9 mouse cellular contexts compared by ENCODE assay signal in the genomic region with DNA sequence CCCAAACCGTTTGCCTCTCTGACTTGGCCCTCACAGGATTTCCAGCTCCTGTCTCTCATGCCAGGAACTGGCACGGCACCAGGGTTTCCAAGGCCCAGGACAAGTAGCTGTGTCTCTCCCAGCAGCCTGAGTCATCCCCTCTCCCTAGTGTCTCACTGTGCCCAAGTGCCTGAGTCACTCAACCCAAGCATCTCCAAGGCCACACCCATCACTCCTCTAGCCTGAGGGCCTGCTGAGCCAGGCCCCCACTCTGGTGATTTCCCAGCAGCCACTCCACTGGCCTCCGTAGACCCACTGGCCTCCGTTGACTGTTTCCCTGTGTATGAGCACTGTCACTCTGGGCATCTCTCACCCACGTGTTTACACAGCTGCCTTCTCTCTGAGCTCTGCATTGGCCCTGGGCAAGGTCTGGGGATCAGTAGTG. TPM values are rescaled to one million over a fixed set of nuclear protein-coding genes. Genes with fewer than 3 reads are reported as not detected.
DNase-seq lines count a peak whose midpoint lies in the region; ATAC-seq lines count a peak whose summit lies in the region.
"Had no signal": no experiment of that assay in that cellular context is flagged by ENCODE, and none has a peak within 500 bp of the region (broad histone marks: within the 10 kb centered on the region; RNA-seq: fewer than 3 reads in every experiment).

No protein-coding gene starts in this region.

- H3K36me3 ChIP-seq in embryonic facial prominence, embryonic 12.5 days: no peaks in the 10 kb centered on the region
- no peaks in the 10 kb centered on the region for H3K36me3 ChIP-seq in heart, embryonic 15.5 days
- H3K36me3 ChIP-seq in midbrain, embryonic 11.5 days (ENCODE audit: control insufficient read depth, insufficient read depth, low read length): no peaks in the 10 kb centered on the region

- H3K9ac ChIP-seq in embryonic facial prominence, embryonic 12.5 days: no peak overlapping the region
- H3K9ac ChIP-seq in heart, embryonic 15.5 days: no peak overlapping the region
- no peak overlapping the region for H3K9ac ChIP-seq in midbrain, embryonic 11.5 days (ENCODE audit: low read length)

- peaks cover 12% of the 10 kb centered on the region; the same call in 1 of the 2 replicates for H3K4me1 ChIP-seq in embryonic facial prominence, embryonic 12.5 days
- peaks cover 24% of the 10 kb centered on the region for H3K4me1 ChIP-seq in heart, embryonic 15.5 days (replicated peaks)
- H3K4me1 ChIP-seq in midbrain, embryonic 11.5 days (ENCODE audit: control insufficient read depth, insufficient read depth, low read length): peaks cover 12% of the 10 kb centered on the region

- WGBS in embryonic facial prominence, embryonic 12.5 days: 36% methylated on average over 5 of the region's 5 CpGs
- WGBS in heart, embryonic 15.5 days: 47% methylated on average over 5 of the region's 5 CpGs
- 56% methylated on average over 5 of the region's 5 CpGs for WGBS in midbrain, embryonic 11.5 days

- H3K27me3 ChIP-seq in embryonic facial prominence, embryonic 12.5 days: no peaks in the 10 kb centered on the region
- H3K27me3 ChIP-seq in heart, embryonic 15.5 days: no peaks in the 10 kb centered on the region
- H3K27me3 ChIP-seq in midbrain, embryonic 11.5 days (ENCODE audit: control insufficient read depth, insufficient read depth, low read length): peaks cover 4% of the 10 kb centered on the region

- no peak overlapping the region for H3K4me2 ChIP-seq in embryonic facial prominence, embryonic 12.5 days (replicated peaks)
- no peak overlapping the region for H3K4me2 ChIP-seq in heart, embryonic 15.5 days
- H3K4me2 ChIP-seq in midbrain, embryonic 11.5 days: no peak overlapping the region

- H3K4me3 ChIP-seq in embryonic facial prominence, embryonic 12.5 days: no peak overlapping the region
- H3K4me3 ChIP-seq in heart, embryonic 15.5 days: no peak overlapping the region
- no peak overlapping the region for H3K4me3 ChIP-seq in midbrain, embryonic 11.5 days (ENCODE audit: low read depth, low read length)
- H3K4me3 ChIP-seq: layer of hippocampus, adult 2 months had no signal

- peak; percentile 63; the same call in 1 of the 2 replicates for ATAC-seq in embryonic facial prominence, embryonic 12.5 days (ENCODE audit: insufficient number of reproducible peaks, insufficient read depth, low FRiP score, low TSS enrichment)
- ATAC-seq in heart, embryonic 15.5 days (replicated peaks; ENCODE audit: insufficient number of reproducible peaks, insufficient read depth, low FRiP score, low read depth): peak; percentile 43
- ATAC-seq in midbrain, embryonic 11.5 days (ENCODE audit: low FRiP score): peak; percentile 43
- ATAC-seq in inflammation-experienced regulatory T-cells, adult 6 months: no peak

- peak; percentile 90 for DNase-seq in 3134 (ENCODE audit: extremely low read depth, insufficient read length, low spot score)
- peak; percentile 97 for DNase-seq in adrenal gland, adult (ENCODE audit: inconsistent age in 2 of 2, low spot score in 1 of 2)
- DNase-seq in layer of hippocampus, adult 9-11 months: peak; percentile 78
- no peak for DNase-seq in midbrain, embryonic 11.5 days (ENCODE audit: low spot score, missing footprints)
- peak; percentile 42 for DNase-seq in testis, postnatal 14 days (ENCODE audit: low spot score)

- no peaks in the 10 kb centered on the region for H3K9me3 ChIP-seq in embryonic facial prominence, embryonic 12.5 days
- H3K9me3 ChIP-seq in heart, embryonic 15.5 days (replicated peaks): no peaks in the 10 kb centered on the region
- no peaks in the 10 kb centered on the region for H3K9me3 ChIP-seq in midbrain, embryonic 11.5 days (ENCODE audit: control insufficient read depth, low read length)

- H3K27ac ChIP-seq in embryonic facial prominence, embryonic 12.5 days: peak overlapping the region; percentile 32; the same call in 1 of the 2 replicates
- no peak overlapping the region for H3K27ac ChIP-seq in heart, embryonic 15.5 days
- H3K27ac ChIP-seq in midbrain, embryonic 11.5 days (ENCODE audit: low read depth, low read length): no peak overlapping the region
- H3K27ac ChIP-seq: layer of hippocampus, adult 2 months had no signal

RNA-seq across cellular contexts. Expression of a gene that starts 37.7 kb away (rescaled TPM):
- polyA plus RNA-seq in embryonic facial prominence, embryonic 12.5 days (2016; fragmentation: Nextera tagmentation; extraction: Ambion mirVana): 12.6 and 13.0 TPM in 2 replicates
- polyA plus RNA-seq in heart, embryonic 15.5 days (2015; fragmentation: Nextera tagmentation; extraction: Ambion mirVana): 2.8 and 5.4 TPM in 2 replicates
- 38.8 and 43.1 TPM in 2 replicates for polyA plus RNA-seq in midbrain, embryonic 11.5 days (2014; fragmentation: Nextera tagmentation; extraction: Ambion mirVana)
- 1 to 10 TPM; 3.1 to 5.6 (median 3.2) TPM for polyA plus RNA-seq in inflammation-experienced regulatory T-cells, adult 6 months (2017; shearing (Covaris generic))

RNA-seq across cellular contexts. Expression of a gene that starts 48.1 kb away (rescaled TPM):
- polyA plus RNA-seq in embryonic facial prominence, embryonic 12.5 days (2016; fragmentation: Nextera tagmentation; extraction: Ambion mirVana): 1,388 and 1,403 TPM in 2 replicates
- 1,031 and 1,221 TPM in 2 replicates for polyA plus RNA-seq in heart, embryonic 15.5 days (2015; fragmentation: Nextera tagmentation; extraction: Ambion mirVana)
- 202 and 210 TPM in 2 replicates for polyA plus RNA-seq in midbrain, embryonic 11.5 days (2014; fragmentation: Nextera tagmentation; extraction: Ambion mirVana)
- not detected for polyA plus RNA-seq in inflammation-experienced regulatory T-cells, adult 6 months (2017; shearing (Covaris generic))

Comparison
In these comparisons a context has a peak if more than half of its experiments do, and no peak if none do; other contexts are left out.
1. RNA of a gene that starts 48.1 kb away (polyA plus RNA-seq): 1,388 to 1,403 TPM in embryonic facial prominence, embryonic 12.5 days, 1,031 to 1,221 TPM in heart, embryonic 15.5 days and 202 to 210 TPM in midbrain, embryonic 11.5 days; not detected in inflammation-experienced regulatory T-cells, adult 6 months; every median in the first group is over 100 times any median in the second.